Mouse (Mus musculus) embryonic facial prominence, embryonic 14.5 days (tissue): Measurements from ENCODE around the gene Mdm4. TPM values are rescaled to one million over a fixed set of nuclear protein-coding genes. Genes with fewer than 3 reads are reported as not detected.

ENCODE experiments used
- ATAC-seq: fragments of 200-750 bp; cut with Nextera tagmentation; 2 replicates; pipeline ENCODE4 v1.8.0; 2017; ENCODE audit warnings: low read depth, moderate number of reproducible peaks, moderate TSS enrichment
- DNase-seq: peaks from one replicate; pipeline ENCODE4 v3.0.0-alpha.2; 2015; ENCODE audit warnings: low spot score
- H3K27ac ChIP-seq: fragments of 300-500 bp; sonication (generic); replicated peaks from 2 replicates; pipeline ENCODE4 v1.5.1; 2014; ENCODE audit warnings: low read depth, mild to moderate bottlenecking, low read length, moderate library complexity
- H3K27me3 ChIP-seq: fragments of 300-500 bp; sonication (generic); replicated peaks from 2 replicates; pipeline ENCODE4 v1.6.1; 2014; ENCODE audit warnings: low read length; ENCODE audit not compliant: control insufficient read depth, insufficient read depth
- H3K36me3 ChIP-seq: fragments of 300-500 bp; sonication (generic); 2 replicates; pipeline ENCODE4 v1.6.1; 2014; ENCODE audit warnings: low read length, mixed read lengths; ENCODE audit not compliant: control insufficient read depth, insufficient read depth
- H3K4me1 ChIP-seq: fragments of 300-500 bp; sonication (generic); 2 replicates; pipeline ENCODE4 v1.6.1; 2014; ENCODE audit warnings: antibody characterized with exemption, low read length; ENCODE audit not compliant: control insufficient read depth, insufficient read depth
- H3K4me2 ChIP-seq: fragments of 300-500 bp; sonication (generic); 2 replicates; pipeline ENCODE4 v1.6.1; 2014; ENCODE audit warnings: low read depth, mild to moderate bottlenecking, low read length, moderate library complexity, mixed read lengths
- H3K4me3 ChIP-seq: fragments of 300-500 bp; sonication (generic); 2 replicates; pipeline ENCODE4 v1.5.1; 2014; ENCODE audit warnings: low read depth, mild to moderate bottlenecking, low read length
- H3K9ac ChIP-seq: fragments of 300-500 bp; sonication (generic); 2 replicates; pipeline ENCODE4 v1.6.1; 2014; ENCODE audit warnings: low read depth, mild to moderate bottlenecking, low read length, moderate library complexity, mixed read lengths
- H3K9me3 ChIP-seq: fragments of 300-500 bp; sonication (generic); 2 replicates; pipeline ENCODE4 v1.6.1; 2016; ENCODE audit warnings: low read length; ENCODE audit not compliant: control insufficient read depth
- WGBS: fragments of 180-500 bp; shearing (Covaris S2); extraction: QIAGEN DNeasy Blood & Tissue Kit; methylation state at CpG from one replicate; pipeline ENCODE4 v1.1.7; 2014; 5-methylcytosine and 5-hydroxymethylcytosine counted together
- microRNA-seq: library from miRNA; unstranded; fragments of <30 nt; microRNA quantifications from one replicate; pipeline ENCODE4, GENCODE M21; 2016; ENCODE audit warnings: borderline number of aligned reads
- polyA plus RNA-seq: library from polyadenylated mRNA; unstranded; fragments of >200 nt; fragmentation: Nextera tagmentation; extraction: Ambion mirVana; gene quantifications from 2 replicates; pipeline ENCODE4 v1.2.1, GENCODE M21; 2014

Gene Mdm4
- polyA plus RNA-seq, 1 experiment from 2014 or later: 33.4 TPM

GRCm38 (mm10) chr1:132917554-132917953 lies 112.8 kb downstream of the Mdm4 start:
- Histone ChIP-seq H3K27me3 (no peaks in the 10 kb centered on the region; the same call in 1 of the 2 replicates), H3K4me1 (peaks cover 7% of the 10 kb centered on the region; the same call in 1 of the 2 replicates), H3K36me3 (no peaks in the 10 kb centered on the region), H3K4me2 (no peak overlapping the region), H3K27ac (no peak overlapping the region), H3K4me3 (no peak overlapping the region), H3K9ac (no peak overlapping the region), H3K9me3 (no peaks in the 10 kb centered on the region)
- DNase-seq (no peak), ATAC-seq (no peak)
- whole genome bisulfite sequencing: 13% methylated on average over 8 of the region's 8 CpGs

- Histone ChIP-seq H3K9me3 (no peaks in the 10 kb centered on the region), H3K27me3 (no peaks in the 10 kb centered on the region; the same call in 1 of the 2 replicates), H3K4me2 (no peak overlapping the region), H3K27ac (no peak overlapping the region), H3K4me1 (peaks cover 2% of the 10 kb centered on the region; the same call in 1 of the 2 replicates), H3K36me3 (no peaks in the 10 kb centered on the region), H3K4me3 (no peak overlapping the region), H3K9ac (no peak overlapping the region)
- peak; percentile 77 for ATAC-seq
- no peak for DNase-seq
- WGBS: 54% methylated on average over 6 of the region's 6 CpGs
These were observed 114.4 kb downstream of the Mdm4 start for GRCm38 (mm10) chr1:132915849-132916493.

GRCm38 (mm10) chr1:132910414-132911041 lies 119.8 kb downstream of the Mdm4 start:
- no peak overlapping the region for H3K9ac ChIP-seq
- no peak overlapping the region for H3K27ac ChIP-seq
- 34% methylated on average over 11 of the region's 11 CpGs for WGBS
- H3K36me3 ChIP-seq: no peaks in the 10 kb centered on the region
- H3K9me3 ChIP-seq: no peaks in the 10 kb centered on the region
- no peak for ATAC-seq
- H3K4me3 ChIP-seq: no peak overlapping the region
- H3K4me1 ChIP-seq: no peaks in the 10 kb centered on the region
- no peak for DNase-seq
- H3K4me2 ChIP-seq: no peak overlapping the region
- H3K27me3 ChIP-seq: no peaks in the 10 kb centered on the region

- Histone ChIP-seq H3K27ac (no peak overlapping the region), H3K4me1 (no peaks in the 10 kb centered on the region), H3K4me3 (no peak overlapping the region), H3K27me3 (no peaks in the 10 kb centered on the region), H3K9ac (no peak overlapping the region), H3K36me3 (no peaks in the 10 kb centered on the region), H3K9me3 (no peaks in the 10 kb centered on the region), H3K4me2 (no peak overlapping the region)
- 0 out of 2 replicates have a peak, but pooled peaks have one; percentile 9 for ATAC-seq
- 80% methylated on average over 1 of the region's 1 CpGs for WGBS
- DNase-seq: no peak
These were observed 120.4 kb downstream of the Mdm4 start for GRCm38 (mm10) chr1:132909951-132910350.

Small RNA genes within 50 kb of the gene (microRNA-seq; reads per million reads assigned to microRNA genes)
- not detected for gene Gm44300

Other genes starting within 250 kb of the Mdm4 start
- 7.0 and 10.2 TPM in 2 replicates for gene Lrrn2, start 150.3 kb downstream of the Mdm4 start, polyA plus RNA-seq
- 7.0 and 7.1 TPM in 2 replicates for gene Pik3c2b, start 15.1 kb upstream of the Mdm4 start, polyA plus RNA-seq
- gene Ppp1r15b, start 100.6 kb upstream of the Mdm4 start, polyA plus RNA-seq: 42.0 and 42.1 TPM in 2 replicates
- 4.4 and 6.3 TPM in 2 replicates for gene Plekha6, start 133.6 kb upstream of the Mdm4 start, polyA plus RNA-seq